Mouse (Mus musculus): Measurements from ENCODE around the gene Arhgap8.

GRCm38 (mm10) chr15:84671401-84672307 lies 48.2 kb upstream of the Arhgap8 start:
- TF ChIP-seq CTCF (IDR thresholded peaks at IDR 0.05; ENCODE audit: borderline replicate concordance, extremely low read depth, insufficient read depth, insufficient read length) = peak; percentile 47; the same call in 1 of the 2 replicates
- no peak for TF ChIP-seq POLR2A (IDR thresholded peaks at IDR 0.05; ENCODE audit: borderline replicate concordance, extremely low read depth, insufficient read depth, insufficient read length, poor library complexity, severe bottlenecking)
